Mouse (Mus musculus) thymus, adult 18-20 months (tissue): Measurements from ENCODE around the gene Ppp3ca.

Experiments
- DNase-seq, 2 experiments: peaks; one replicate each; pipeline ENCODE4 v3.0.0; 2022; ENCODE audit warnings: mixed read lengths in 2 of 2

The Ppp3ca gene

GRCm38 (mm10) chr3:136771700-136772099 lies 101.8 kb downstream of the Ppp3ca start:
- DNase-seq = no peak

- DNase-seq = no peak
These were observed 103.3 kb downstream of the Ppp3ca start for GRCm38 (mm10) chr3:136773217-136773616.

GRCm38 (mm10) chr3:136774196-136774595 lies 104.3 kb downstream of the Ppp3ca start:
- no peak for DNase-seq

- no peak for DNase-seq
These were observed 106.6 kb downstream of the Ppp3ca start for GRCm38 (mm10) chr3:136776525-136776924.

DNA sequence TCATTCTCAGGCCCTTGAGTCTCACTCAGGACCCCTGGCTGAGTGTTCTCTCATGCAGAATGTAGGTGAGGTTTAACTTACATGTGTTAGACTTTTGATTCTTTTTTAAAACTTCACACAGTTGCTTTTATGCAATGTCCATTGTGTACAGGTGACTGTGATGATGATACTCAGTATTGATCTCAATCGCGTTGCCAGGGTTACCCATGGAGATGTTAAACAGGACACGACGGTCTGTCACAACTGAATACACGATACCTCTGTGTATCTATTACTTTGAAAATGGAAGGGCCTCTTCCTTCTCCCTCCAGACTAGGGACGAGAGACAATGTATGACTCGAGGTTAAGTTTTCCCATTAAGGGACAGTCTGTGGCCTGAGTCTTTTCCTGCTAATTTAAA lies 107.5 kb downstream of the Ppp3ca start:
- DNase-seq = no peak

GRCm38 (mm10) chr3:136777787-136778216 lies 107.9 kb downstream of the Ppp3ca start:
- DNase-seq = no peak

GRCm38 (mm10) chr3:136780321-136780720 lies 110.4 kb downstream of the Ppp3ca start:
- no peak for DNase-seq

- DNase-seq = no peak
These were observed 112.1 kb downstream of the Ppp3ca start for GRCm38 (mm10) chr3:136782058-136782457.

- no peak for DNase-seq
These were observed 115.8 kb downstream of the Ppp3ca start for GRCm38 (mm10) chr3:136785686-136786085.

- no peak for DNase-seq
These were observed 120.4 kb downstream of the Ppp3ca start for GRCm38 (mm10) chr3:136790261-136790871.

GRCm38 (mm10) chr3:136791404-136791803 lies 121.5 kb downstream of the Ppp3ca start:
- no peak for DNase-seq

- DNase-seq = no peak
These were observed 122.0 kb downstream of the Ppp3ca start for GRCm38 (mm10) chr3:136791946-136792345.

DNA sequence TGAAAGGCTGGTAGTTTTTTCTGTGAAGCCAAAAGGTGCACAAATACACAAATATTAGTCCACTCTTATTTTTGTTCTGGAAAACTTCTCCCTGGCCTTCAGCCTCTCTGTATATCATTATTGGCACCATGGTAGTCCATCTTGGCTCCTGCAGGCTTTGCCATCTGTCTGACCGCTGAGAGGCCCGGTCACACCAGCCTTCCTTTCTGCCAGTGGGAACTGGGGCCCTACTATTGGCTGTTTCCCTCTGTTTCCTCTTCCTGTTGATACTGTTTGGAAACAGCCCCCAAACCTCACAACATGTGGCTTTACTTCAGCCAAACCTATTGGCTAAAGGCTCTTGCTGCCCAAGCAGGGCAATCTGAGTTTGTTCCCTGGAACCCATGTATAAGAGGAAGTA lies 123.5 kb downstream of the Ppp3ca start:
- DNase-seq = no peak

DNA sequence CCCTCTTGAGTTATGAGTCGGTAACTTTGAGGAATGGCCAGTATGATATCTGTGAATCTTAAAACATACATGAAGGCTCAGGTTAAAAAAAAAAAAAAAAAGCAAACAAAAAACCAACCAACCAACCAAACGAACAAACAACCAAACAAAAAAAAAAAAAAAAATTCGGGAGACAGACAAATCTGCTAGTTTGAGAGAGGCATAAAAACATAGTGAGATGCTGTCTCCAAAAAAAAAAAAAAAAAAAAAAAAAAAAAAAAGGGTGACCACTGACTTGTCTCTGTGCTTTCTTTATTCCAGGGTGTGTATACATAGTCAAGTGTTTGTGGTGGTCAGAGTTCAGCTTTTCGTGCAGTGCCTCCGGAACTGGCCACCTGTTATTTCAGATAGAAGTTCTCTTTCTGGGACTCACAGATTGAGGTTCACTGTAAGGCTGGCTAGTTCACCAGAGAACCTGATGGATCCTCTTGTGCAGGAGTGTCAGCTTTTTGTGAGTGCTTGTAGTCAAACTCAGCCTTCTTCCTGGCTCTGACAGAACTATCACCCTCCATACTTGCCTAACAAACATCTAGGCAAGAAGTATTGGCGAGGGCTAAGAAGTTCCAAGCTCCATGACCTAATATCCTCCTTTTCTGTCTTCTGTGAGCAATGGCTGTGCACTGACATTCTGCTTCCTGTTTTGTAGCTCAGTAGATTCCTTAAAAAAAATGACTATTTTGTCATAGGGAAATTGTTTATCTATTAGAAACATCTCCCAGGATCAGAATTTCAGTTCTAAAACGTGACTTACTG lies 124.7 kb downstream of the Ppp3ca start:
- no peak for DNase-seq

DNA sequence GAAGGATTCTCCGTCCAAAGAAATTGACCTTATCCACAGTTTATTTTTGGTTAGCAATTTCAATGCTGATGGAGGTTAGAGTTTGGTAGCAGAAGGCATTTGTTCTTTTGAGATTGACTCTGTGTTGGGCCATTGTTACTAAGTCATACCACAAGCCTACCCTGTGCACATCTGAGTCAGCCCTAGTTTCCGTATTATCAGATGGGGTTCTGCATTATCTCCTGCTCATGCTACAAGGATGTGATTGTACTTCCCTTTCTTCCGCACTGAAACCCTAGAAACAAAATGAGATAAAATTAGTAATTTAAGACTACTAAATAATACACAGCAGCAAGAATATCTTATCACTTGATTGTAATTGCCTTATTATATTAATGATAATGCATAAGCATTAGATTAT lies 129.0 kb downstream of the Ppp3ca start:
- no peak for DNase-seq

DNA sequence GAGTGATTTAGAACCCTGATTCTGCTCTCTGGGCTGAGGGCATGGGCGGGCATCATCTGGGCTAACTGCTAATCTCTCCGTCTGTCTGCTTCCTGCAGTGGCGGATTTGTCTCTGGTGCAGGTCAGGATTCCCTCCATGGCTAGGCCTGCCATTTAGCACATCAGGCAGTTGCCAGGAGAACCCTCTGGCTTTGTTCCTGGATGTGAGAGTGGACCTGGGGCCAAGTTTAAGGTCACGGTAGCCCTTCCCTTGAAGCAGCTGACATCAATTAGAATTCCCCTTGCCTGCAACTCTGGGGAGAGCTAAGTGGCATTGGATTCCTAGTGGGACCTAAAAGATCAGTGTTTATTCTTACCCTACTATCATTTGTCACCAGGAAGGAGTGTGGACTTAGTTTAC lies 132.7 kb downstream of the Ppp3ca start:
- DNase-seq = no peak

DNA sequence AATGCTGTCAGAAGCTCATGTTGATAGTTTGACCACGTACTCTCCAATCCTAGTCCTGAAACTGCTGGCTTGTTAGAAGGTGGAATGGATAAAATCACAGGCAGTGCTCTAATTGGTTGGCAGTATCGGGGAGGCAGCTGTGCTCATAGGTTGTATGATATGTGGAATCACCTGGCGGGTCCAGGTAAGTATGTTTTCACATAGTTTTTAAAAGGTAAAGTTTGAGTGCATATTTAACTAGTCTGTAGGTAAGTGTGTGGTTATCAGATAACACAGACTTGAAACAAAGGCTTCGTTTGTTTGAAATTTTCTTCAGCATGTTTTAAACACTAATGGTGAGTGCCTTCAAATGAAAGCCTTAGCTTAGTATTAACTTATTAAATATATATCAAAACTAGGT lies 136.0 kb downstream of the Ppp3ca start:
- no peak for DNase-seq

GRCm38 (mm10) chr3:136810271-136810670 lies 140.3 kb downstream of the Ppp3ca start:
- no peak for DNase-seq

DNA sequence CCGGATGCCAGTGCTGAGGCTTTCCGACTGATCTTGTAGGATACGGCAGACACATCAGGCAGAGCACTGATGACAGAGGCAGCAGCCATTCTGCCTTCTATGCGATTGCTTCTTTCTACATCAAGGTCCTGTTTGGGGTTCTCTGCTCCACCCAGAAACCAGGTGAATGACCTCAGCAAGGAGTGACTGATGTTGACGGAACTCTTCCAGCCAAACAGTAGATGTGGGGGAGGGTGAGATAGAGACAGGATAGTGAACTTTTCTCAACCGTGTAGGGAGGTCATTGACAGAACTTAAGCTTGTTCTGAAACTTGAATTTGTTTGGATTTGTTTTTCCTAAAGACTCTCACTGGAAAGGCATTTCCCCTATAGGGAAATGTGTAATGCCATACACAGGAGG lies 142.2 kb downstream of the Ppp3ca start:
- no peak for DNase-seq

- no peak for DNase-seq
These were observed 142.9 kb downstream of the Ppp3ca start for GRCm38 (mm10) chr3:136812791-136813190.

GRCm38 (mm10) chr3:136813886-136814285 lies 144.0 kb downstream of the Ppp3ca start:
- no peak for DNase-seq

GRCm38 (mm10) chr3:136814916-136815315 lies 145.0 kb downstream of the Ppp3ca start:
- no peak for DNase-seq

DNA sequence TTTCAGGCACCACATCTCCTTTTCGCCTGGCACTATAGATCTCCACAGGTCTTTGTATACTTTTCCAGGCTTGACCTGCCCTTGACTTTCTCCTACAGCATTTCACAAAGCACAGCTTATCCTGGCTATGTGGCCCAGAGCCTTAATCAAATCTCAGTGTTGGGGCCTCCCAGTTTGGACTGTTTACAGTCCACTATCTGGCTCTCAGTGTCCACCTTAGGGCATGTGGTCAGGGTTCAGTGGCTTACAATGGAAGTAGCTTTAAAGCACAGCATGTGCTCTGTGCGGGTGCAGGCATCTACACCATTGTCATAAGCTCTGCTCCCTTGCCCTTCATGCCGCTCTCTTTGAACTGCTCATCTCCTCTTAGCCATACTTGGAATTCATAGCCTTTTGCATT lies 146.4 kb downstream of the Ppp3ca start:
- no peak for DNase-seq

- no peak for DNase-seq
These were observed 149.1 kb downstream of the Ppp3ca start for GRCm38 (mm10) chr3:136818997-136819396.

DNA sequence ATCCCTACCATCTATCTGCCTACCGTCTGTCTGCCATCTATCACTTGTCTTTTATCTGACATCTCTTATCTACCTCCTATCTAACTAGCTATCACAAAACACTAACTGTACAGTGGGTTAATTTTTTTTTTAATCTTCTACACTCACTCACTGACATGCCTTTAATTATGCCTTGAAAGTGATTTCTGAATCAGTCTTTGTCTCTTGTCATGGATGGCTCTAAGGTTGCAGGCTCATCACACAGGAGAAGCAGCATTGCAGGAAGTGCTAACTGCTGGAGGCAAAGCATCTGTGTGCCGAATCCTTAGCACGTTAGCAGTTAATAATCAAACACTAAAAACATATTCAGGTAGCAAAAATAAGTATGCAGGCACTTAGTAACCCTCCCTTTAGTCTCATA lies 151.1 kb downstream of the Ppp3ca start:
- no peak for DNase-seq
